Mouse (Mus musculus): ENCODE measurements around the gene Akt1s1. TPM values are rescaled to one million over a fixed set of nuclear protein-coding genes. Genes with fewer than 3 reads are reported as not detected.

Akt1s1 gene
- polyA plus RNA-seq, 1 experiment from 2014 or later: 112 TPM

DNA sequence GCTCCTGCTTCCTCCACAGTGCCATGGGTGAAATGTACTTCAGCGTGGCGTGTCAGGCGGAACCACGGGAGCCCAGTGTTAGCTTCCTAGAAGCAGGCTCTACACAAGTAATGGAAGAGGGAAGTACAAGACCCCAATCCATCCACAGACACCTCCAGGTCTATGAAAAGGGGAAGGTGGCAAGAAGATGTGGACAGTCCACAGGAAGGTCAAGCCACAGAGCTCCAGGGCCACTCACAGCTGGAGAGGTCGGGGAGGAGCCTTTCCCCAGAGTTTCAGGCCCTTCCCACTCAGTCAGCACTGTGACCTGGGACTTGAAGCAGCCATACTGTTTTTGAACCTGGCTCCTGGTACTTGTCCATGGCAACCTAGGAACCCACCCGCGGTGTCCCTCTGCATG, 38.2 kb downstream of the Akt1s1 start:
- WGBS: 91% methylated on average over 7 of the region's 7 CpGs
- Histone ChIP-seq H3K9ac (0 out of 2 replicates have a peak overlapping the region, but pooled peaks have one; percentile 20), H3K36me3 (peaks cover 79% of the 10 kb centered on the region), H3K4me1 (peaks cover 15% of the 10 kb centered on the region), H3K4me3 (no peak overlapping the region), H3K4me2 (replicated peaks) (no peak overlapping the region), H3K27ac (no peak overlapping the region), H3K9me3 (no peaks in the 10 kb centered on the region), H3K27me3 (no peaks in the 10 kb centered on the region)
- ATAC-seq (ENCODE audit: low FRiP score, low read depth): no peak

DNA sequence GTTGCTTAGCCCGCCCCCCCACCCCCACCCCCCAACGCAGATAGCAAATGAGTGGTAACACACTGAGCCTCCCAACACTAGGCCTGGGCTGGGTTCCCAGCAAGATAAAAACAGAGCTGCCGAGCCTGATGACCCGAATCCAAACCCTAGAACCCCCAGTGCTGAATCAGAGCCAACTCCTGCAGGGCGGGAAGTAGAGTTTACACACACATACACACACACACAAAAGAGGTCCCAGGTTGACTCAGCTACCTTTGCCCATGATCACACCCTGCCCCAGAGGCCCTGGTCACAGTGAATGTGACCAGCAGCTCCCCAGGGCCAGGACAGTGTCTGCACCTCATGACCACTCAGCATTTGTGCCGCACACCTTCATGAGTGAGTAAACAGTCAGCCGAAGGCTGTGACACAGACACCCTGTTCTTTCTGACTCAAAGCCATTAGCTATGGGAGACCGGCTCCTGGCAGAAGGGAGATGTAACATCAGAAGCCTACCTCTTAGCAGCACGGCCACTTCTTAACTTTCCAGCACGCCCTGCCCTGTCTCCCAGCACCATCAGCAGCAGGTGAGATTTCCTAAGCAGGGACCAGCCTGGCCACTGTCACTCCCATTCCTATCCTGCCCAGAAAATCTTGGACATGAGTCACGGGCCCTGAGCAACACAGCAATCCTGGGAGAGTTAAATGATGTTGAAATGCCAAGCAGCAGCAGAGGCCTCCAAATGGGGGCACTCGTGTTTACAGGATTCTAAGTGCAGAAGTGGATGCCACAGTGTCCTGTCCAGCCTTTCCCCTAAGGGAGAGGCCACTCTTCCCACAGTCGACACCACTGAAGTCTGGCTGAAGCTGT, 39.7 kb downstream of the Akt1s1 start:
- Histone ChIP-seq H3K9me3 (no peaks in the 10 kb centered on the region), H3K4me1 (peaks cover 20% of the 10 kb centered on the region), H3K9ac (no peak overlapping the region), H3K27ac (no peak overlapping the region), H3K4me2 (replicated peaks) (no peak overlapping the region), H3K27me3 (no peaks in the 10 kb centered on the region), H3K36me3 (peaks cover 64% of the 10 kb centered on the region), H3K4me3 (no peak overlapping the region)
- 93% methylated on average over 13 of the region's 13 CpGs for WGBS
- ATAC-seq (ENCODE audit: low FRiP score, low read depth): no peak

DNA sequence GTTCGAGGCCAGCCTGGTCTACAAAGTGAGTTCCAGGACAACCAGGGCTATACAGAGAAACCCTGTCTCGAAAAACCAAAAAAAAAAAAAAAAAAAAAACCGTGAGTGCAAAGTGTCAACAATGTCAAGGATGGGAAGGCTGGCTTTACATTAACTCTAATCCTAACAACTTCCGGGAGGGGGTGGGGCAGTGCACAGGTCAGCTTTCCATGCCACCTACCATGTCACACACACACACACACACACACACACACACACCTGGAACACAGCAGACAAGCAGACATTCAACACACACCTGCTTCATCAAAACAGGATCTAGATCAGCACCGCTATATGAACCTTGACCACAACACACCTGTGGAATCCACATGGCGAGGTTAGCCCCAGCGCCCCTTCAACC, 41.4 kb downstream of the Akt1s1 start:
- whole genome bisulfite sequencing: 90% methylated on average over 7 of the region's 7 CpGs
- H3K4me1 ChIP-seq: peaks cover 27% of the 10 kb centered on the region
- peak overlapping the region; percentile 97 for H3K4me2 ChIP-seq (replicated peaks)
- no peaks in the 10 kb centered on the region for H3K27me3 ChIP-seq
- no peak overlapping the region for H3K4me3 ChIP-seq
- H3K9ac ChIP-seq: no peak overlapping the region
- no peaks in the 10 kb centered on the region for H3K9me3 ChIP-seq
- no peak for ATAC-seq (ENCODE audit: low FRiP score, low read depth)
- peaks cover 49% of the 10 kb centered on the region for H3K36me3 ChIP-seq
- no peak overlapping the region for H3K27ac ChIP-seq

- Histone ChIP-seq H3K36me3 (peaks cover 43% of the 10 kb centered on the region), H3K4me3 (peak overlapping the region; percentile 88), H3K9ac (peak overlapping the region; percentile 95), H3K9me3 (no peaks in the 10 kb centered on the region), H3K27me3 (no peaks in the 10 kb centered on the region), H3K4me2 (replicated peaks) (peak overlapping the region; percentile 97), H3K4me1 (peaks cover 30% of the 10 kb centered on the region), H3K27ac (no peak overlapping the region)
- no peak for ATAC-seq (ENCODE audit: low FRiP score, low read depth)
- 92% methylated on average over 4 of the region's 4 CpGs for WGBS
Observed at GRCm38 (mm10) chr7:44890737-44891136, 41.9 kb downstream of the Akt1s1 start.

GRCm38 (mm10) chr7:44891611-44892010, 42.8 kb downstream of the Akt1s1 start:
- Histone ChIP-seq H3K27me3 (no peaks in the 10 kb centered on the region), H3K9me3 (no peaks in the 10 kb centered on the region), H3K9ac (peak overlapping the region; percentile 95), H3K4me3 (peak overlapping the region; percentile 88), H3K4me2 (replicated peaks) (peak overlapping the region; percentile 97), H3K36me3 (peaks cover 34% of the 10 kb centered on the region), H3K27ac (peak overlapping the region; percentile 95; the same call in 1 of the 2 replicates), H3K4me1 (peaks cover 32% of the 10 kb centered on the region)
- ATAC-seq (ENCODE audit: low FRiP score, low read depth): no peak
- 30% methylated on average over 6 of the region's 6 CpGs for WGBS

DNA sequence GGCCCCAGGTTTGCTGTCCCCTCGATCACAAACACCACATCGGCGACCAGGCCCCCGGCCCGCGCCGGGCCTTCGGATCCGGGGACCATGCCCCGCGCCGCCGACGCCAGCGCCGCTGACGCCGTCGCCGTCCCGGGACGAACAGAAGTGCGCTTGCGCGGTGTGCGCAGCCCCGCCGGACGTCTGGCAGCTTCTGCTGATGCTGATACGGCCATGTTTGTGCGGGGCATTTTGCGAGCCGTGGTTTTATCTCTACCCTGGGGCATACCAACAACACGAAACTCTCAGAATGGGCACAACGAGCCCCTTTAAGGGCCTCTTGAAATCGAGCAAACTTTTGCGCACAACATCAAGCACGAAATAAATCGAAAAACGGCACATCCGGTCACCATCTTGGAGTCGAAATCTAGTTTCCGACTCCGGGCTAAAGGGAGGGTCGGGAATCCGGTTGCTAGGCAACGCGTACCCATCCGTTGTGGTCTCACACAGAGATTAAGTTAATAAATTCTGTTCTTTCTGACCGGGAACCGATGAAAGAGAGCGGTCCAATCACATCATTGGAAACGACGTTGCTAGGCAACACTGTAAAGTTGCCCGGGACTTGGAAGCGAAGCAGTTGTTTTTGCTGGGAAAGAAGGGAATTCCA, 43.6 kb downstream of the Akt1s1 start, which contains the start of gene Med25:
Gene Med25, minus strand, starts transcription at position 437 of the 646 bp plus-strand sequence.
- Histone ChIP-seq H3K27ac (peak within 1 kb of the TSS; percentile 95), H3K36me3 (peaks cover 27% of the 10 kb centered on the region), H3K27me3 (no peaks in the 10 kb centered on the region), H3K9ac (peak within 1 kb of the TSS; percentile 95), H3K9me3 (no peaks in the 10 kb centered on the region), H3K4me2 (replicated peaks) (peak within 1 kb of the TSS; percentile 97), H3K4me1 (peaks cover 40% of the 10 kb centered on the region), H3K4me3 (peak within 1 kb of the TSS; percentile 88)
- under 1% methylated on average over 56 of the region's 56 CpGs for WGBS
- ATAC-seq (ENCODE audit: low FRiP score, low read depth): peak; percentile 83

- H3K9ac ChIP-seq: no peak overlapping the region
- no peaks in the 10 kb centered on the region for H3K27me3 ChIP-seq
- WGBS: 27% methylated on average over 8 of the region's 8 CpGs
- H3K4me1 ChIP-seq: peaks cover 40% of the 10 kb centered on the region
- peak overlapping the region; percentile 91 for H3K27ac ChIP-seq
- H3K4me2 ChIP-seq (replicated peaks): peak overlapping the region; percentile 97
- H3K4me3 ChIP-seq: peak overlapping the region; percentile 88; the same call in 1 of the 2 replicates
- H3K36me3 ChIP-seq: peaks cover 25% of the 10 kb centered on the region
- no peaks in the 10 kb centered on the region for H3K9me3 ChIP-seq
- ATAC-seq (ENCODE audit: low FRiP score, low read depth): no peak
Observed at GRCm38 (mm10) chr7:44893197-44893596, 44.4 kb downstream of the Akt1s1 start.

GRCm38 (mm10) chr7:44894175-44894574, 45.4 kb downstream of the Akt1s1 start:
- Histone ChIP-seq H3K9ac (no peak overlapping the region), H3K4me2 (replicated peaks) (no peak overlapping the region), H3K9me3 (no peaks in the 10 kb centered on the region), H3K27me3 (no peaks in the 10 kb centered on the region), H3K4me1 (peaks cover 47% of the 10 kb centered on the region), H3K4me3 (no peak overlapping the region), H3K27ac (no peak overlapping the region; the same call in 1 of the 2 replicates), H3K36me3 (peaks cover 24% of the 10 kb centered on the region)
- 82% methylated on average over 3 of the region's 3 CpGs for WGBS
- ATAC-seq (ENCODE audit: low FRiP score, low read depth): no peak

DNA sequence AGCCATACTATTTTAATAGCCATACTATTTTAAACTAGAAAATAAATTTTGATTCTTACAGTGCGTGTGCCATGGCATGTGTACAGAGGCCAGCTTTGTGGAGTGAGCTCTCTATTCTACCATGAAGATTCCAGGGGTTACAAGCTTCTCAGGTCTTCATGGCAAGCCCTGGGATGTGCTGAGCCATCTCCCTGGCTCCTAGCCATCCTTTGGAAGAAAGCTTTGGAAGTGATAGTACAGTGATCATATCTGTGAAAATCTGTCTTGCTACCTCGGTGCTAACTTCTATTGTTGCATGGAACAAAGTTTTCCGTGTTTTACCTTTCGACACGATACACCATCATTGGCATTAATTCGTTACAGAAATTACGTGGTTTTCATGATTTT, 46.4 kb downstream of the Akt1s1 start:
- Histone ChIP-seq H3K4me2 (replicated peaks) (peak overlapping the region; percentile 80), H3K4me1 (peaks cover 47% of the 10 kb centered on the region), H3K4me3 (peak overlapping the region; percentile 64), H3K9ac (no peak overlapping the region), H3K27me3 (no peaks in the 10 kb centered on the region), H3K27ac (peak overlapping the region; percentile 86), H3K9me3 (no peaks in the 10 kb centered on the region), H3K36me3 (peaks cover 28% of the 10 kb centered on the region)
- ATAC-seq (ENCODE audit: low FRiP score, low read depth): no peak
- 68% methylated on average over 7 of the region's 7 CpGs for WGBS

GRCm38 (mm10) chr7:44895593-44896434, 47.0 kb downstream of the Akt1s1 start, which contains the start of gene Fuz:
Fuz (plus strand) TSS chr7:44896079.
- peak within 1 kb of the TSS; percentile 86 for H3K27ac ChIP-seq
- H3K4me2 ChIP-seq (replicated peaks): peak within 1 kb of the TSS; percentile 80
- peak within 1 kb of the TSS; percentile 82 for H3K9ac ChIP-seq
- H3K36me3 ChIP-seq: peaks cover 28% of the 10 kb centered on the region
- H3K9me3 ChIP-seq: no peaks in the 10 kb centered on the region
- ATAC-seq (ENCODE audit: low FRiP score, low read depth): peak; percentile 70
- H3K27me3 ChIP-seq: no peaks in the 10 kb centered on the region
- H3K4me3 ChIP-seq: peak within 1 kb of the TSS; percentile 64
- peaks cover 41% of the 10 kb centered on the region for H3K4me1 ChIP-seq
- WGBS: 1% methylated on average over 34 of the region's 34 CpGs

DNA sequence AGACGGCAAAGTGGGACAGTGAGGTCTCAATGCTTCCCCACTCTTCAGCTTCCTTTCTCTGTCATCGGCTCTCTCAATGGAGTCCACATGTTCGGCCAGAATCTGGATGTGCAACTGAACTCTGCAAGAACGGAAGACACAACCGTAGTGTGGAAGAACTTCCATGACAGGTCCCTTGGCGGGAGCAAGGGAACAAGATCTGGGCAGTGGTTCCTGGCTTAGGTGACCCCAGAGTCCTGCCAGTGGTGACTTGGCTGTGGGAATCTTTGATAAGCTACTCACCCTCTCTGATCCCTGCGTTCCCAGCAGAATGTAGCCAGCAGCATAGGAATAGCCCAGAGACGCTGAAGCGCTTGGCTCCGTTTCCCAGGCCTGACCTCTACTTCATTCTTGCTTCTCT, 47.7 kb downstream of the Akt1s1 start:
- H3K4me1 ChIP-seq: peaks cover 41% of the 10 kb centered on the region
- no peak for ATAC-seq (ENCODE audit: low FRiP score, low read depth)

More for the DNA sequence above, 47.7 kb downstream of the Akt1s1 start:
- H3K4me3 ChIP-seq: peak overlapping the region; percentile 64
- WGBS: 41% methylated on average over 10 of the region's 10 CpGs
- H3K4me2 ChIP-seq (replicated peaks): peak overlapping the region; percentile 80
- H3K27me3 ChIP-seq: no peaks in the 10 kb centered on the region
- H3K9me3 ChIP-seq: no peaks in the 10 kb centered on the region
- peak overlapping the region; percentile 82 for H3K9ac ChIP-seq
- peaks cover 30% of the 10 kb centered on the region for H3K36me3 ChIP-seq
- peak overlapping the region; percentile 86 for H3K27ac ChIP-seq
